Mouse (Mus musculus) testis, adult 2 months (tissue): ENCODE data around the gene Proser2.

Source experiments
- CTCF ChIP-seq: fragments of 200-500 bp; IDR thresholded peaks from 2 replicates; pipeline ENCODE4 v1.5.1; 2012; ENCODE audit warnings: low read depth, mild to moderate bottlenecking, inconsistent platforms, low read length, moderate library complexity; ENCODE audit not compliant: control insufficient read depth, insufficient read depth, insufficient replicate concordance
- POLR2A ChIP-seq: fragments of 200-500 bp; IDR thresholded peaks from 2 replicates; pipeline ENCODE4 v1.6.1; 2012; ENCODE audit warnings: low read depth, mild to moderate bottlenecking, inconsistent platforms, low read length, moderate library complexity; ENCODE audit not compliant: control insufficient read depth

- TF ChIP-seq POLR2A, result no peak
- TF ChIP-seq CTCF, result no peak
Observed at GRCm38 (mm10) chr2:6164606-6165290, 34.7 kb upstream of the Proser2 start.
